Mouse (Mus musculus): ENCODE results near the gene Med4. TPM values are rescaled to one million over a fixed set of nuclear protein-coding genes. Genes with fewer than 3 reads are reported as not detected.
"Not testable (repeated sequence)": the region's sequence is repeated elsewhere in the genome, so short reads cannot be mapped to it uniquely, and the experiment has no call there.

Med4 gene
- polyA plus RNA-seq, 1 experiment from 2014 or later: 91.6 TPM

GRCm38 (mm10) chr14:73506283-73506682, 3.5 kb upstream of the Med4 start:
- Histone ChIP-seq H3K4me2 (no peak overlapping the region), H3K4me1 (peaks cover 16% of the 10 kb centered on the region), H3K36me3 (no peaks in the 10 kb centered on the region), H3K4me3 (replicated peaks) (no peak overlapping the region), H3K9ac (no peak overlapping the region), H3K27me3 (no peaks in the 10 kb centered on the region), H3K27ac (no peak overlapping the region), H3K9me3 (replicated peaks) (no peaks in the 10 kb centered on the region)
- 70% methylated on average over 8 of the region's 8 CpGs for WGBS
- ATAC-seq (replicated peaks; ENCODE audit: low FRiP score): no peak

- 86% methylated on average over 15 of the region's 15 CpGs for WGBS
- no peak for ATAC-seq (replicated peaks; ENCODE audit: low FRiP score)
- no peak overlapping the region for H3K4me2 ChIP-seq
Measured at GRCm38 (mm10) chr14:73507200-73507599, 2.6 kb upstream of the Med4 start.

GRCm38 (mm10) chr14:73507702-73508376, 2.0 kb upstream of the Med4 start:
- Histone ChIP-seq H3K4me2 (no peak overlapping the region), H3K27ac (no peak overlapping the region), H3K27me3 (no peaks in the 10 kb centered on the region), H3K4me3 (replicated peaks) (no peak overlapping the region), H3K9ac (no peak overlapping the region), H3K36me3 (peaks cover 11% of the 10 kb centered on the region), H3K9me3 (replicated peaks) (no peaks in the 10 kb centered on the region), H3K4me1 (peaks cover 16% of the 10 kb centered on the region)
- WGBS: 69% methylated on average over 11 of the region's 11 CpGs
- no peak for ATAC-seq (replicated peaks; ENCODE audit: low FRiP score)

More at GRCm38 (mm10) chr14:73507200-73507599, 2.6 kb upstream of the Med4 start:
- H3K4me1 ChIP-seq: peaks cover 16% of the 10 kb centered on the region
- H3K9me3 ChIP-seq (replicated peaks): no peaks in the 10 kb centered on the region
- H3K4me3 ChIP-seq (replicated peaks): no peak overlapping the region
- H3K27ac ChIP-seq: no peak overlapping the region
- H3K36me3 ChIP-seq: peaks cover 4% of the 10 kb centered on the region
- no peaks in the 10 kb centered on the region for H3K27me3 ChIP-seq
- H3K9ac ChIP-seq: no peak overlapping the region

GRCm38 (mm10) chr14:73508630-73509395, 1.0 kb upstream of the Med4 start:
- no peaks in the 10 kb centered on the region for H3K27me3 ChIP-seq
- no peak overlapping the region for H3K27ac ChIP-seq
- ATAC-seq (replicated peaks; ENCODE audit: low FRiP score): no peak
- no peaks in the 10 kb centered on the region for H3K9me3 ChIP-seq (replicated peaks)
- H3K4me1 ChIP-seq: peaks cover 13% of the 10 kb centered on the region
- WGBS: 90% methylated on average over 6 of the region's 6 CpGs
- H3K9ac ChIP-seq: no peak overlapping the region
- H3K4me3 ChIP-seq (replicated peaks): no peak overlapping the region
- H3K36me3 ChIP-seq: peaks cover 19% of the 10 kb centered on the region
- no peak overlapping the region for H3K4me2 ChIP-seq

- ATAC-seq (replicated peaks; ENCODE audit: low FRiP score): no peak
- Histone ChIP-seq H3K9me3 (replicated peaks) (no peaks in the 10 kb centered on the region), H3K4me1 (peaks cover 4% of the 10 kb centered on the region; the same call in 1 of the 2 replicates), H3K27me3 (no peaks in the 10 kb centered on the region), H3K4me3 (replicated peaks) (no peak overlapping the region), H3K27ac (no peak overlapping the region), H3K4me2 (peak overlapping the region; percentile 50), H3K36me3 (no peaks in the 10 kb centered on the region), H3K9ac (0 out of 2 replicates have a peak overlapping the region, but pooled peaks have one; percentile 7)
- WGBS: 70% methylated on average over 3 of the region's 3 CpGs
Measured at GRCm38 (mm10) chr14:73524136-73524535, 14.3 kb downstream of the Med4 start.

- ATAC-seq (replicated peaks; ENCODE audit: low FRiP score): peak; percentile 100
- peaks cover 4% of the 10 kb centered on the region; the same call in 1 of the 2 replicates for H3K4me1 ChIP-seq
- H3K9me3 ChIP-seq (replicated peaks): no peaks in the 10 kb centered on the region
- under 1% methylated on average over 41 of the region's 41 CpGs for WGBS
- 0 out of 2 replicates have a peak, but pooled peaks cover under 1% of the 10 kb centered on the region for H3K27me3 ChIP-seq
- no peaks in the 10 kb centered on the region for H3K36me3 ChIP-seq
- H3K4me3 ChIP-seq (replicated peaks): peak within 1 kb of the TSS; percentile 57
- peak within 1 kb of the TSS; percentile 50 for H3K4me2 ChIP-seq
- H3K9ac ChIP-seq: peak within 1 kb of the TSS; percentile 53
- peak within 1 kb of the TSS; percentile 93 for H3K27ac ChIP-seq
Measured at GRCm38 (mm10) chr14:73524766-73525448, 15.1 kb downstream of the Med4 start, which contains the start of gene Sucla2. Sucla2 (plus strand) TSS chr14:73525319.

- H3K4me3 ChIP-seq (replicated peaks); H3K9me3 ChIP-seq (replicated peaks); H3K9ac ChIP-seq; H3K36me3 ChIP-seq; H3K27ac ChIP-seq; H3K4me1 ChIP-seq; H3K4me2 ChIP-seq; H3K27me3 ChIP-seq; ATAC-seq (replicated peaks; ENCODE audit: low FRiP score): not testable (repeated sequence)
- WGBS: 90% methylated on average over 3 of the region's 3 CpGs
Measured at GRCm38 (mm10) chr14:73528661-73529060, 18.8 kb downstream of the Med4 start.

- no peaks in the 10 kb centered on the region for H3K9me3 ChIP-seq (replicated peaks)
- WGBS: 77% methylated on average over 6 of the region's 6 CpGs
- peaks cover 6% of the 10 kb centered on the region; the same call in 1 of the 2 replicates for H3K27me3 ChIP-seq
- H3K4me1 ChIP-seq: no peaks in the 10 kb centered on the region
- no peak overlapping the region for H3K27ac ChIP-seq
- no peak overlapping the region for H3K4me3 ChIP-seq (replicated peaks)
- H3K36me3 ChIP-seq: no peaks in the 10 kb centered on the region
- ATAC-seq (replicated peaks; ENCODE audit: low FRiP score): no peak
- H3K9ac ChIP-seq: no peak overlapping the region
- no peak overlapping the region for H3K4me2 ChIP-seq
Measured at GRCm38 (mm10) chr14:73533755-73534465, 24.1 kb downstream of the Med4 start.

GRCm38 (mm10) chr14:73535641-73536040, 25.8 kb downstream of the Med4 start:
- no peaks in the 10 kb centered on the region for H3K36me3 ChIP-seq
- H3K4me1 ChIP-seq: no peaks in the 10 kb centered on the region
- H3K27me3 ChIP-seq: 0 out of 2 replicates have a peak, but pooled peaks cover 7% of the 10 kb centered on the region
- no peak overlapping the region for H3K27ac ChIP-seq
- H3K4me3 ChIP-seq (replicated peaks): no peak overlapping the region
- H3K4me2 ChIP-seq: no peak overlapping the region
- no peaks in the 10 kb centered on the region for H3K9me3 ChIP-seq (replicated peaks)
- no peak for ATAC-seq (replicated peaks; ENCODE audit: low FRiP score)
- WGBS: 91% methylated on average over 2 of the region's 2 CpGs
- H3K9ac ChIP-seq: no peak overlapping the region

- Histone ChIP-seq H3K9ac (no peak overlapping the region), H3K27ac (no peak overlapping the region), H3K27me3 (0 out of 2 replicates have a peak, but pooled peaks cover 3% of the 10 kb centered on the region), H3K4me3 (replicated peaks) (no peak overlapping the region), H3K4me2 (no peak overlapping the region), H3K9me3 (replicated peaks) (no peaks in the 10 kb centered on the region), H3K36me3 (no peaks in the 10 kb centered on the region), H3K4me1 (no peaks in the 10 kb centered on the region)
- 66% methylated on average over 6 of the region's 6 CpGs for WGBS
- ATAC-seq (replicated peaks; ENCODE audit: low FRiP score): no peak
Measured at GRCm38 (mm10) chr14:73543781-73544180, 34.0 kb downstream of the Med4 start.

- WGBS: 60% methylated on average over 4 of the region's 4 CpGs
- no peak overlapping the region for H3K9ac ChIP-seq
- H3K4me1 ChIP-seq: 0 out of 2 replicates have a peak, but pooled peaks cover under 1% of the 10 kb centered on the region
- no peaks in the 10 kb centered on the region for H3K27me3 ChIP-seq
- H3K4me2 ChIP-seq: no peak overlapping the region
- H3K36me3 ChIP-seq: no peaks in the 10 kb centered on the region
- H3K9me3 ChIP-seq (replicated peaks): no peaks in the 10 kb centered on the region
- H3K27ac ChIP-seq: no peak overlapping the region
- no peak overlapping the region for H3K4me3 ChIP-seq (replicated peaks)
- no peak for ATAC-seq (replicated peaks; ENCODE audit: low FRiP score)
Measured at GRCm38 (mm10) chr14:73547034-73547433, 37.2 kb downstream of the Med4 start.
